Mouse (Mus musculus): ENCODE results near the gene Synpr.

- no peak for TF ChIP-seq POLR2A (IDR thresholded peaks at IDR 0.05; ENCODE audit: borderline replicate concordance, control insufficient read depth, low read depth, low read length)
- TF ChIP-seq CTCF (IDR thresholded peaks at IDR 0.05; ENCODE audit: control insufficient read depth, insufficient read depth, low read length): no peak
These were observed 282.7 kb downstream of the Synpr start for GRCm38 (mm10) chr14:13567250-13567649.

Measured in bone marrow, adult 2 months (tissue).